Mouse (Mus musculus): ENCODE data around the gene Hilpda. TPM values are rescaled to one million over a fixed set of nuclear protein-coding genes. Genes with fewer than 3 reads are reported as not detected.

The Hilpda gene
- 10 to 100 TPM; 15.4 to 18.3 TPM for total RNA-seq (2023)

GRCm38 (mm10) chr6:29272312-29273072 lies at the start of gene Hilpda:
Hilpda (plus strand) TSS chr6:29272488.

DNA sequence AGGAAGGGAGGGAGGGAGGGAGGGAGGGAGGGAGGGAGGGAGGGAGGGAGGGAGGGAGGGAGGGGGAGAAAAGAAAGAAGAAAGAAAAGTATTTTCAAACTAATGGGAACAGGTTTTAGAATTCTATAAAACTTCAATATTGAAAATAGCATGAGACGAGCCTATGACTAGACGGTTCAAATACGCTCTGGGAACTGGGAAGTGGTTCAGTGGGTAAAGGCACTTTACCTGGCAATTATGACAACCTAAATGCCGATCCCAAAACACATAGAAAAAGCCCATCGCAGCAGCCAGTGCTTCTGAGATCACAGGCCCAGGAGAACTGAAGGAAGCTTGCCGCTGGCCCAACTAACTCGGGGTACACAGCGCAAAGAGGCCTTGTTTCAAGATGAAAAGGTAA lies 7.0 kb downstream of the Hilpda start, which contains the start of gene Fam71f2:
Gene Fam71f2, plus strand, starts transcription at position 301 of the 400 bp plus-strand sequence.

DNA sequence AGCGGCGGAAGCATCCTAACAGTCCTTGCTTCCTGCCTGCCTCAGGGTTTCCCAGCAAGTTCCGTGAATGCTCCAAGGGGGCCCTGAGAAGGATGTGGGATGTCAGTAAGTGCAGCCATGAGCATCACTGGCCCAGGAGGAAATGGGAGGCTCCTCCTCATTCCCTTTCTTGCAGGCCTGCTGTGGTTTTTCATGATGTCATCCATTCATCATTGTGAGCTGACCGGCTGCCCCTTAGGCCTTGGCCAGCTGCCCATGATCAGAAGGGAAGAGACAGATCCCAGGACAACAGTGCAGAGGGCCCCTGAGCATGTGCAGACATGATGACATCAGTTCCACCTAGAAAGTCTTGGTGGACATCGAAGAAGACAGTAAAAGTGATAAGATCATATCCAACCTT lies 46.6 kb downstream of the Hilpda start, which contains the start of gene Fam71f1:
Gene Fam71f1, plus strand, starts transcription at position 262 of the 400 bp plus-strand sequence.

Other genes starting within 250 kb of the Hilpda start
- not detected for gene Lep, start 212.3 kb upstream of the Hilpda start, total RNA-seq (2023)
- 10 to 100 TPM; 84.3 to 84.6 TPM for gene Rbm28, start 107.5 kb upstream of the Hilpda start, total RNA-seq (2023)
- under 1 TPM in 1 of 2 experiments, not detected in 1; 0.26 TPM for gene Prrt4, start 92.9 kb upstream of the Hilpda start, total RNA-seq (2023)
- gene Impdh1, start 56.1 kb upstream of the Hilpda start, total RNA-seq (2023) = 10 to 100 TPM; 69.1 to 73.9 TPM
- 1 to 10 TPM in 1 of 2 experiments, not detected in 1; 1.1 TPM for gene Fam71f2, start 7.1 kb downstream of the Hilpda start, total RNA-seq (2023)
- gene Fam71f1, start 46.7 kb downstream of the Hilpda start, total RNA-seq (2023) = not detected
- gene Calu, start 75.6 kb downstream of the Hilpda start, total RNA-seq (2023) = 10 to 100 TPM; 42.9 to 52.3 TPM
- not detected for gene Opn1sw, start 116.0 kb downstream of the Hilpda start, total RNA-seq (2023)
- not detected for gene Ccdc136, start 123.8 kb downstream of the Hilpda start, total RNA-seq (2023)
- not detected for gene Flnc, start 160.8 kb downstream of the Hilpda start, total RNA-seq (2023)
- gene Atp6v1f, start 195.2 kb downstream of the Hilpda start, total RNA-seq (2023) = 100 to 1,000 TPM; 185 to 190 TPM
- 1 to 10 TPM; 6.1 to 8.7 TPM for gene Atp6v1fnb, start 198.9 kb downstream of the Hilpda start, total RNA-seq (2023)
- gene Kcp, start 235.5 kb downstream of the Hilpda start, total RNA-seq (2023) = under 1 TPM in 1 of 2 experiments, not detected in 1; 0.26 TPM